Mouse (Mus musculus) MEL (cell line): ENCODE results near the gene Tmem35b. TPM values are rescaled to one million over a fixed set of nuclear protein-coding genes. Genes with fewer than 3 reads are reported as not detected.

ENCODE experiments used
- DNase-seq: peaks from one replicate; pipeline ENCODE4 v3.0.0; 2011; ENCODE audit warnings: low read depth, low spot score
- H3K27ac ChIP-seq: 2 replicates; pipeline ENCODE4 v1.5.1; 2012; ENCODE audit warnings: low read depth, mild to moderate bottlenecking, control low read depth, low read length, moderate library complexity; ENCODE audit not compliant: control insufficient read depth
- H3K27me3 ChIP-seq, 2 experiments: fragments of 150-350 bp in 1 of 2; sonication (generic) in 1 of 2; 2 replicates each; pipeline ENCODE4 v1.6.1; 2012; ENCODE audit warnings: low read length in 2 of 2, mild to moderate bottlenecking in 2 of 2, improper control_type of control experiment in 1 of 2, moderate library complexity in 1 of 2; ENCODE audit not compliant: insufficient read depth in 2 of 2, control insufficient read depth in 1 of 2
- H3K36me3 ChIP-seq, 2 experiments: 2 replicates each; pipeline ENCODE4 v1.6.1; 2012 to 2014; ENCODE audit warnings: low read length in 2 of 2, improper control_type of control experiment in 1 of 2, inconsistent platforms in 1 of 2, mild to moderate bottlenecking in 1 of 2; ENCODE audit not compliant: insufficient read depth in 2 of 2, control insufficient read depth in 1 of 2
- H3K4me1 ChIP-seq, 2 experiments: fragments of 150-350 bp in 1 of 2; sonication (generic) in 1 of 2; 2 replicates each; pipeline ENCODE4 v1.6.1; 2012; ENCODE audit warnings: low read length in 2 of 2, improper control_type of control experiment in 1 of 2, mild to moderate bottlenecking in 1 of 2; ENCODE audit not compliant: insufficient read depth in 2 of 2, control insufficient read depth in 1 of 2
- H3K4me3 ChIP-seq, 2 experiments: fragments of 150-350 bp in 1 of 2; sonication (generic) in 1 of 2; 2 replicates each; pipeline ENCODE4 v1.5.1; 2012; ENCODE audit warnings: low read depth in 2 of 2, low read length in 2 of 2, mild to moderate bottlenecking in 2 of 2, moderate library complexity in 2 of 2, control low read depth in 1 of 2, improper control_type of control experiment in 1 of 2; ENCODE audit not compliant: control insufficient read depth in 1 of 2, insufficient read depth in 1 of 2
- H3K79me2 ChIP-seq: 2 replicates; pipeline ENCODE4 v1.6.1; 2012; ENCODE audit warnings: mild to moderate bottlenecking, low read length, moderate library complexity; ENCODE audit not compliant: control insufficient read depth, poor library complexity, insufficient read depth
- H3K9ac ChIP-seq: 2 replicates; pipeline ENCODE4 v1.6.1; 2012; ENCODE audit warnings: low read depth, mild to moderate bottlenecking, control low read depth, low read length, moderate library complexity; ENCODE audit not compliant: control insufficient read depth, poor library complexity, severe bottlenecking
- H3K9me3 ChIP-seq: fragments of 150-350 bp; sonication (generic); replicated peaks from 2 replicates; pipeline ENCODE4 v1.6.1; 2012; ENCODE audit warnings: mild to moderate bottlenecking, low read length, improper control_type of control experiment, moderate library complexity; ENCODE audit not compliant: insufficient read depth
- BHLHE40 ChIP-seq: IDR thresholded peaks from 2 replicates; pipeline ENCODE4 v1.6.1; 2012; ENCODE audit warnings: low read depth, mild to moderate bottlenecking, inconsistent platforms, low read length, improper control_type of control experiment, borderline replicate concordance
- CHD2 ChIP-seq: IDR thresholded peaks from 2 replicates; pipeline ENCODE4 v1.6.1; 2011; ENCODE audit warnings: low read length, improper control_type of control experiment
- E2F4 ChIP-seq: IDR thresholded peaks from 2 replicates; pipeline ENCODE4 v1.6.1; 2011; ENCODE audit warnings: low read depth, low read length, improper control_type of control experiment, borderline replicate concordance
- EP300 ChIP-seq, 2 experiments: IDR thresholded peaks; 2 replicates each; pipeline ENCODE4 v1.6.1; 2011; ENCODE audit warnings: improper control_type of control experiment in 2 of 2, low read length in 2 of 2, low read depth in 1 of 2, mild to moderate bottlenecking in 1 of 2
- KAT2A ChIP-seq: conservative IDR thresholded peaks from 2 replicates; pipeline ENCODE4 v1.6.1; 2012; ENCODE audit warnings: low read depth, low read length, improper control_type of control experiment, inconsistent platforms
- MAFK ChIP-seq: IDR thresholded peaks from 2 replicates; pipeline ENCODE4 v1.6.1; 2011; ENCODE audit warnings: low read depth, mild to moderate bottlenecking, low read length, improper control_type of control experiment, borderline replicate concordance
- MAX ChIP-seq: IDR thresholded peaks from 2 replicates; pipeline ENCODE4 v1.6.1; 2011; ENCODE audit warnings: low read length, improper control_type of control experiment
- MAZ ChIP-seq: IDR thresholded peaks from 2 replicates; pipeline ENCODE4 v1.6.1; 2012; ENCODE audit warnings: low read depth, mild to moderate bottlenecking, inconsistent platforms, low read length, improper control_type of control experiment
- MEF2A ChIP-seq: IDR thresholded peaks from 2 replicates; pipeline ENCODE4 v1.6.1; 2014; ENCODE audit warnings: low read depth, mild to moderate bottlenecking, inconsistent platforms, low read length, improper control_type of control experiment; ENCODE audit not compliant: poor library complexity, insufficient replicate concordance, severe bottlenecking; ENCODE audit errors: extremely low read depth
- NELFE ChIP-seq: IDR thresholded peaks from 2 replicates; pipeline ENCODE4 v1.6.1; 2011; ENCODE audit warnings: low read depth, low read length, improper control_type of control experiment
- NRF1 ChIP-seq: IDR thresholded peaks from 2 replicates; pipeline ENCODE4 v1.6.1; 2014; ENCODE audit warnings: low read depth, mild to moderate bottlenecking, inconsistent platforms, low read length, improper control_type of control experiment, moderate library complexity; ENCODE audit not compliant: poor library complexity, insufficient read depth, severe bottlenecking
- POLR2AphosphoS2 ChIP-seq: IDR thresholded peaks from 2 replicates; pipeline ENCODE4 v1.6.1; 2011; ENCODE audit warnings: low read length, improper control_type of control experiment
- RCOR1 ChIP-seq: IDR thresholded peaks from 2 replicates; pipeline ENCODE4 v1.6.1; 2012; ENCODE audit warnings: low read depth, mild to moderate bottlenecking, inconsistent platforms, low read length, improper control_type of control experiment
- SIN3A ChIP-seq: IDR thresholded peaks from 2 replicates; pipeline ENCODE4 v1.6.1; 2012; ENCODE audit warnings: low read length, improper control_type of control experiment, inconsistent platforms
- ZC3H11A ChIP-seq: IDR thresholded peaks from 2 replicates; pipeline ENCODE4 v1.6.1; 2012; ENCODE audit warnings: low read depth, mild to moderate bottlenecking, inconsistent platforms, low read length, improper control_type of control experiment
- ZKSCAN1 ChIP-seq: IDR thresholded peaks from 2 replicates; pipeline ENCODE4 v1.6.1; 2012; ENCODE audit warnings: low read depth, mild to moderate bottlenecking, inconsistent platforms, low read length, improper control_type of control experiment, moderate library complexity
- polyA plus RNA-seq, 2 experiments: library from polyadenylated mRNA; stranded (reverse) in 1 of 2; unstranded in 1 of 2; fragments of >175 nt in 1 of 2; fragments of >200 nt in 1 of 2; gene quantifications; 2 replicates each; pipeline versions ENCODE4 v1.2.1 to v1.2.4; 2012; ENCODE audit warnings: low replicate concordance in 2 of 2, low read depth in 1 of 2; ENCODE audit not compliant: insufficient read length in 2 of 2, insufficient read depth in 1 of 2, missing spikeins in 1 of 2
- total RNA-seq: library from RNA; depleted of rRNA; stranded (reverse); fragments of 300-350 nt; gene quantifications from 2 replicates; pipeline ENCODE4 v1.2.3, GENCODE M21; 2012

The Tmem35b gene
- total and polyA plus RNA-seq, 3 experiments = 0.89 to 3.2 TPM; not detected in 1

DNA sequence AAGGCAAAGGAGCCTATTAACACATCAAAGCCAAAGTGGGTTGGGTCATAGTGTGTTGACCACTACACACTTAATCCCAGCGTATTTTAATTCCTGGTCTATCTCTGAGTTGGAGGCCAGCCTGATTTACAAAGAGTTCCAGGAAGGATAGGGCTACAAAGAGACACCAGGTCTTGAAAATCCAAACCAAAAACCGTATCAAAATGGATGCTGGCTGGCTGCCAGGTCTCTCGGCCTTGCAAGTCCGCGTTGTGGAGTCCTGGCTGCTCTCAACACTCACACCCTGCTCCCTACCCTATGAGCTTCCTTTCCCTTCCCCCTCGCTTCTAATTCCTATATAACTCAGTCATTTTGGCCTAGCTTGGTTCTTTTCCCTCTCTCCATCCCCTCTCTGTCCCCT lies 15.0 kb downstream of the Tmem35b start:
- Histone ChIP-seq H3K36me3 (no peaks in the 10 kb centered on the region), H3K27ac (no peak overlapping the region), H3K27me3 (no peaks in the 10 kb centered on the region), H3K79me2 (no peaks in the 10 kb centered on the region), H3K9ac (no peak overlapping the region), H3K4me1 (no peaks in the 10 kb centered on the region), H3K4me3 (no peak overlapping the region), H3K9me3 (no peaks in the 10 kb centered on the region)
- DNase-seq = no peak
- TF ChIP-seq MAZ (no peak), RCOR1 (no peak), EP300 (IDR thresholded peaks at IDR 0.05; ENCODE audit: low read depth in 1 of 2, low read length in 2 of 2) (no peak), MAFK (no peak), MAX (no peak), SIN3A (no peak), CHD2 (no peak), NRF1 (no peak)

DNA sequence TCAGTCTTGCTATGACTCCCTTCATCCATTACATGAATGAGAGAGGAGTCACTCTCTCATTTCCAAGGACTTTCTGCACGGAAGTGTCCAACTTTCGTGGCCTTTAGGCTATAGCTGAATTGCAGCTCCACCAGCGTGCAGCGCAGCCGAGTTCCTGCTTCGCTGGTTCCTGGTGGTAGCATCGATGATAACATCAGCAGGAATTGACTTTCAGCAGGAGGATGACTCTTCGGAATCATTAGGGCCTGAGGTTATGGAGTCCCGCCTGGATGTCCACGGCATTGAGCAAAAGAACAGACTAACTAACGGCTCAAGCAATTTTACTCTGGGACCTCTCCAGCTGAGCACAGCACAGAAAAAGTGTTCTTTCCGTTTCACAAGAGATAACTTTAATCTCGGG lies 26.5 kb downstream of the Tmem35b start:
- no peak overlapping the region for H3K27ac ChIP-seq
- H3K27me3 ChIP-seq = no peaks in the 10 kb centered on the region
- no peaks in the 10 kb centered on the region for H3K79me2 ChIP-seq
- DNase-seq = no peak
- H3K4me3 ChIP-seq = no peak overlapping the region
- no peaks in the 10 kb centered on the region for H3K9me3 ChIP-seq
- TF ChIP-seq NRF1 = no peak
- TF ChIP-seq MEF2A = no peak
- TF ChIP-seq E2F4 = no peak
- TF ChIP-seq MAZ = no peak
- TF ChIP-seq POLR2AphosphoS2 = no peak
- TF ChIP-seq BHLHE40 = no peak
- TF ChIP-seq ZKSCAN1 = no peak
- TF ChIP-seq KAT2A = no peak
- no peak for TF ChIP-seq NELFE
- no peak for TF ChIP-seq SIN3A
- no peak for TF ChIP-seq ZC3H11A
- no peaks in the 10 kb centered on the region for H3K36me3 ChIP-seq
- H3K9ac ChIP-seq = no peak overlapping the region
- no peaks in the 10 kb centered on the region for H3K4me1 ChIP-seq
